Mouse (Mus musculus) megakaryocyte, adult 5-6 weeks (primary cell): Measurements from ENCODE around the gene Pfkfb1. TPM values are rescaled to one million over a fixed set of nuclear protein-coding genes. Genes with fewer than 3 reads are reported as not detected.

ENCODE experiments used
- ATAC-seq: 2 replicates; pipeline ENCODE4 v1.8.0; 2016; ENCODE audit warnings: mild to moderate bottlenecking, inconsistent platforms; ENCODE audit not compliant: poor library complexity, severe bottlenecking
- total RNA-seq, 2 experiments: library from RNA; stranded (forward) in 1 of 2; stranded (reverse) in 1 of 2; fragments of 153-499, 151-499 nt in 1 of 2; fragments of 221-1000, 200-1000 nt in 1 of 2; gene quantifications; 2 replicates each; pipeline versions ENCODE4 v1.2.3 to v1.2.4; 2015 to 2017

The Pfkfb1 gene
- total RNA-seq (2015) (2.7 and 3.8 TPM in 2 replicates), total RNA-seq (2017) (0.57 and 3.5 TPM in 2 replicates)

GRCm38 (mm10) chrX:150588023-150588764 lies at the start of gene Pfkfb1:
TSS of gene Pfkfb1 (plus strand) at chrX:150588229.
- peak; percentile 99 for ATAC-seq

GRCm38 (mm10) chrX:150540111-150540510 lies 47.9 kb upstream of the Pfkfb1 start:
- no peak for ATAC-seq

- no peak for ATAC-seq
Observed at GRCm38 (mm10) chrX:150541684-150542083, 46.3 kb upstream of the Pfkfb1 start.

- no peak for ATAC-seq
Observed at GRCm38 (mm10) chrX:150547239-150547638, 40.8 kb upstream of the Pfkfb1 start, which contains the start of gene Alas2. TSS of gene Alas2 (plus strand) at chrX:150547375.

GRCm38 (mm10) chrX:150549639-150550038 lies 38.4 kb upstream of the Pfkfb1 start:
- peak; percentile 33; the same call in 1 of the 2 replicates for ATAC-seq

GRCm38 (mm10) chrX:150551986-150552385 lies 36.0 kb upstream of the Pfkfb1 start:
- no peak for ATAC-seq

GRCm38 (mm10) chrX:150554032-150554431 lies 34.0 kb upstream of the Pfkfb1 start:
- no peak for ATAC-seq

- ATAC-seq = peak; percentile 33; the same call in 1 of the 2 replicates
Observed at GRCm38 (mm10) chrX:150564644-150565357, 23.2 kb upstream of the Pfkfb1 start.

GRCm38 (mm10) chrX:150581921-150582320 lies 6.1 kb upstream of the Pfkfb1 start:
- no peak for ATAC-seq

- ATAC-seq = no peak
Observed at GRCm38 (mm10) chrX:150585116-150585515, 2.9 kb upstream of the Pfkfb1 start.

GRCm38 (mm10) chrX:150589696-150590095 lies 1.7 kb downstream of the Pfkfb1 start, which contains the start of gene Apex2:
TSS of gene Apex2 (minus strand) at chrX:150589868.
- no peak for ATAC-seq

GRCm38 (mm10) chrX:150593266-150594035 lies 5.4 kb downstream of the Pfkfb1 start:
- ATAC-seq = no peak

GRCm38 (mm10) chrX:150594176-150594575 lies 6.1 kb downstream of the Pfkfb1 start:
- ATAC-seq = no peak

- ATAC-seq = no peak
Observed at GRCm38 (mm10) chrX:150595016-150595760, 7.2 kb downstream of the Pfkfb1 start.

- ATAC-seq = no peak
Observed at GRCm38 (mm10) chrX:150598882-150599281, 10.9 kb downstream of the Pfkfb1 start.

GRCm38 (mm10) chrX:150636421-150636820 lies 48.4 kb downstream of the Pfkfb1 start:
- no peak for ATAC-seq

GRCm38 (mm10) chrX:150656122-150656907 lies 68.3 kb downstream of the Pfkfb1 start:
- no peak for ATAC-seq

GRCm38 (mm10) chrX:150656908-150657796 lies 69.1 kb downstream of the Pfkfb1 start, which contains the start of gene Tro:
TSS of gene Tro (minus strand) at chrX:150657583.
- ATAC-seq = no peak

- no peak for ATAC-seq
Observed at GRCm38 (mm10) chrX:150657797-150658118, 69.7 kb downstream of the Pfkfb1 start.
